Mouse (Mus musculus) ES-Bruce4 (cell line): ENCODE measurements around the gene Itga9. TPM values are rescaled to one million over a fixed set of nuclear protein-coding genes. Genes with fewer than 3 reads are reported as not detected.

ENCODE experiments used
- H3K27ac ChIP-seq: 2 replicates; pipeline ENCODE4 v1.5.1; 2012; ENCODE audit warnings: low read length, inconsistent platforms; ENCODE audit not compliant: insufficient read depth
- H3K27me3 ChIP-seq: 2 replicates; pipeline ENCODE4 v1.6.1; 2012; ENCODE audit warnings: mild to moderate bottlenecking, low read length, inconsistent platforms; ENCODE audit not compliant: control insufficient read depth, poor library complexity, insufficient read depth, severe bottlenecking
- H3K36me3 ChIP-seq: 2 replicates; pipeline ENCODE4 v1.6.1; 2012; ENCODE audit warnings: inconsistent platforms, mild to moderate bottlenecking, low read length, moderate library complexity; ENCODE audit not compliant: control insufficient read depth, poor library complexity, insufficient read depth, severe bottlenecking
- H3K4me1 ChIP-seq: one replicate; pipeline ENCODE4 v1.8.1; 2011; ENCODE audit warnings: low read length; ENCODE audit not compliant: control insufficient read depth, insufficient read depth
- H3K4me3 ChIP-seq: 2 replicates; pipeline ENCODE4 v1.5.1; 2011; ENCODE audit warnings: low read depth, mild to moderate bottlenecking, low read length
- H3K9ac ChIP-seq: 2 replicates; pipeline ENCODE4 v1.6.1; 2012; ENCODE audit warnings: low read depth, mild to moderate bottlenecking, inconsistent platforms; ENCODE audit not compliant: poor library complexity, severe bottlenecking
- H3K9me3 ChIP-seq: replicated peaks from 2 replicates; pipeline ENCODE4 v1.6.1; 2012; ENCODE audit warnings: mild to moderate bottlenecking, low read length, inconsistent platforms; ENCODE audit not compliant: control insufficient read depth, poor library complexity, insufficient read depth, severe bottlenecking
- CTCF ChIP-seq: IDR thresholded peaks from one replicate; pipeline ENCODE4 v1.8.1; 2011; ENCODE audit warnings: low read depth, low read length
- EP300 ChIP-seq: IDR thresholded peaks from 2 replicates; pipeline ENCODE4 v1.6.1; 2011; ENCODE audit warnings: low read depth, low read length; ENCODE audit not compliant: insufficient read depth
- POLR2A ChIP-seq: IDR thresholded peaks from one replicate; pipeline ENCODE4 v1.8.1; 2011; ENCODE audit warnings: low read length; ENCODE audit not compliant: insufficient read depth
- polyA plus RNA-seq: library from polyadenylated mRNA; stranded (reverse); fragments of >200 nt; gene quantifications from 2 replicates; pipeline ENCODE4 v1.2.4, GENCODE M21; 2011; ENCODE audit warnings: low read depth; ENCODE audit not compliant: missing spikeins, insufficient read depth, insufficient read length

Itga9 gene
- polyA plus RNA-seq, 1 experiment = 5.2 TPM

- H3K4me1 ChIP-seq = no peaks in the 10 kb centered on the region
- no peak for TF ChIP-seq POLR2A
- TF ChIP-seq EP300 = no peak
- TF ChIP-seq CTCF = no peak
- no peak overlapping the region for H3K27ac ChIP-seq
- H3K36me3 ChIP-seq = no peaks in the 10 kb centered on the region
- no peaks in the 10 kb centered on the region for H3K27me3 ChIP-seq
- no peaks in the 10 kb centered on the region for H3K9me3 ChIP-seq
- no peak overlapping the region for H3K4me3 ChIP-seq
- H3K9ac ChIP-seq = no peak overlapping the region
These were observed 125.2 kb downstream of the Itga9 start for GRCm38 (mm10) chr9:118731650-118732049.

GRCm38 (mm10) chr9:118733601-118734000, 127.1 kb downstream of the Itga9 start:
- no peaks in the 10 kb centered on the region for H3K9me3 ChIP-seq
- no peaks in the 10 kb centered on the region for H3K36me3 ChIP-seq
- no peak for TF ChIP-seq POLR2A
- no peak for TF ChIP-seq EP300
- TF ChIP-seq CTCF = no peak
- no peaks in the 10 kb centered on the region for H3K4me1 ChIP-seq
- H3K27me3 ChIP-seq = no peaks in the 10 kb centered on the region
- H3K9ac ChIP-seq = no peak overlapping the region
- no peak overlapping the region for H3K4me3 ChIP-seq
- no peak overlapping the region for H3K27ac ChIP-seq

- no peaks in the 10 kb centered on the region for H3K36me3 ChIP-seq
- no peaks in the 10 kb centered on the region for H3K27me3 ChIP-seq
- no peak overlapping the region for H3K27ac ChIP-seq
- H3K9ac ChIP-seq = no peak overlapping the region
- no peak for TF ChIP-seq POLR2A
- no peak for TF ChIP-seq EP300
- TF ChIP-seq CTCF = no peak
- no peaks in the 10 kb centered on the region for H3K4me1 ChIP-seq
- no peak overlapping the region for H3K4me3 ChIP-seq
- H3K9me3 ChIP-seq = no peaks in the 10 kb centered on the region
These were observed 130.6 kb downstream of the Itga9 start for GRCm38 (mm10) chr9:118737124-118737523.

GRCm38 (mm10) chr9:118737601-118738137, 131.2 kb downstream of the Itga9 start:
- Histone ChIP-seq H3K9ac (no peak overlapping the region), H3K4me3 (no peak overlapping the region), H3K27me3 (no peaks in the 10 kb centered on the region), H3K4me1 (no peaks in the 10 kb centered on the region), H3K9me3 (no peaks in the 10 kb centered on the region), H3K36me3 (no peaks in the 10 kb centered on the region), H3K27ac (no peak overlapping the region)
- TF ChIP-seq CTCF = no peak

GRCm38 (mm10) chr9:118738311-118738710, 131.8 kb downstream of the Itga9 start:
- Histone ChIP-seq H3K4me1 (no peaks in the 10 kb centered on the region), H3K36me3 (no peaks in the 10 kb centered on the region), H3K4me3 (no peak overlapping the region), H3K9ac (no peak overlapping the region), H3K27me3 (no peaks in the 10 kb centered on the region), H3K9me3 (no peaks in the 10 kb centered on the region), H3K27ac (no peak overlapping the region)
- TF ChIP-seq EP300 = no peak
- no peak for TF ChIP-seq POLR2A
- no peak for TF ChIP-seq CTCF

- H3K27me3 ChIP-seq = no peaks in the 10 kb centered on the region
- H3K9me3 ChIP-seq = no peaks in the 10 kb centered on the region
- no peaks in the 10 kb centered on the region for H3K4me1 ChIP-seq
- no peak overlapping the region for H3K9ac ChIP-seq
- TF ChIP-seq CTCF (no peak), EP300 (no peak), POLR2A (no peak)
- no peak overlapping the region for H3K4me3 ChIP-seq
- no peak overlapping the region for H3K27ac ChIP-seq
- H3K36me3 ChIP-seq = no peaks in the 10 kb centered on the region
These were observed 132.6 kb downstream of the Itga9 start for GRCm38 (mm10) chr9:118739071-118739470.

- Histone ChIP-seq H3K9me3 (no peaks in the 10 kb centered on the region), H3K4me3 (no peak overlapping the region), H3K27me3 (no peaks in the 10 kb centered on the region), H3K36me3 (no peaks in the 10 kb centered on the region), H3K4me1 (no peaks in the 10 kb centered on the region), H3K9ac (no peak overlapping the region), H3K27ac (no peak overlapping the region)
- TF ChIP-seq EP300 (no peak), POLR2A (no peak), CTCF (no peak)
These were observed 133.2 kb downstream of the Itga9 start for GRCm38 (mm10) chr9:118739659-118740058.
